Mouse (Mus musculus): ENCODE results near the gene Mmachc. TPM values are rescaled to one million over a fixed set of nuclear protein-coding genes. Genes with fewer than 3 reads are reported as not detected.
"Not testable (repeated sequence)": the region's sequence is repeated elsewhere in the genome, so short reads cannot be mapped to it uniquely, and the experiment has no call there.

The Mmachc gene
- polyA plus RNA-seq, 1 experiment from 2014 or later, result 33.9 TPM

- Histone ChIP-seq H3K4me1 (replicated peaks; ENCODE audit: control insufficient read depth, insufficient read depth, low read length) (peaks cover 6% of the 10 kb centered on the region), H3K4me3 (ENCODE audit: low read depth, low read length) (no peak overlapping the region), H3K4me2 (ENCODE audit: low read depth, low read length, severe bottlenecking) (no peak overlapping the region; the same call in 1 of the 2 replicates), H3K9me3 (ENCODE audit: control insufficient read depth, low read length) (no peaks in the 10 kb centered on the region), H3K27me3 (ENCODE audit: control insufficient read depth, insufficient read depth, low read length) (no peaks in the 10 kb centered on the region), H3K9ac (ENCODE audit: low read length) (peak overlapping the region; percentile 83), H3K36me3 (ENCODE audit: control insufficient read depth, insufficient read depth, low read length) (no peaks in the 10 kb centered on the region; the same call in 1 of the 2 replicates), H3K27ac (ENCODE audit: low read depth, low read length) (peak overlapping the region; percentile 92; the same call in 1 of the 2 replicates)
- DNase-seq (ENCODE audit: low spot score) (no peak), ATAC-seq (replicated peaks; ENCODE audit: low FRiP score) (no peak)
- 64% methylated on average over 2 of the region's 2 CpGs for WGBS
Measured at GRCm38 (mm10) chr4:116684665-116685064, 23.5 kb downstream of the Mmachc start.

GRCm38 (mm10) chr4:116683957-116684356 is 24.2 kb downstream of the Mmachc start:
- Histone ChIP-seq H3K27me3 (ENCODE audit: control insufficient read depth, insufficient read depth, low read length) (no peaks in the 10 kb centered on the region), H3K9ac (ENCODE audit: low read length) (no peak overlapping the region), H3K4me2 (ENCODE audit: low read depth, low read length, severe bottlenecking) (no peak overlapping the region), H3K4me1 (replicated peaks; ENCODE audit: control insufficient read depth, insufficient read depth, low read length) (peaks cover 6% of the 10 kb centered on the region), H3K4me3 (ENCODE audit: low read depth, low read length) (no peak overlapping the region), H3K27ac (ENCODE audit: low read depth, low read length) (no peak overlapping the region), H3K9me3 (ENCODE audit: control insufficient read depth, low read length) (no peaks in the 10 kb centered on the region), H3K36me3 (ENCODE audit: control insufficient read depth, insufficient read depth, low read length) (no peaks in the 10 kb centered on the region; the same call in 1 of the 2 replicates)
- DNase-seq (ENCODE audit: low spot score), result no peak
- 88% methylated on average over 4 of the region's 4 CpGs for WGBS
- no peak for ATAC-seq (replicated peaks; ENCODE audit: low FRiP score)

- not testable (repeated sequence) for DNase-seq (ENCODE audit: low spot score); H3K4me1 ChIP-seq (replicated peaks; ENCODE audit: control insufficient read depth, insufficient read depth, low read length); H3K9ac ChIP-seq (ENCODE audit: low read length); H3K36me3 ChIP-seq (ENCODE audit: control insufficient read depth, insufficient read depth, low read length); H3K9me3 ChIP-seq (ENCODE audit: control insufficient read depth, low read length); H3K27me3 ChIP-seq (ENCODE audit: control insufficient read depth, insufficient read depth, low read length); H3K4me2 ChIP-seq (ENCODE audit: low read depth, low read length, severe bottlenecking); H3K4me3 ChIP-seq (ENCODE audit: low read depth, low read length); ATAC-seq (replicated peaks; ENCODE audit: low FRiP score); H3K27ac ChIP-seq (ENCODE audit: low read depth, low read length)
- WGBS, result 91% methylated on average over 4 of the region's 4 CpGs
Measured at GRCm38 (mm10) chr4:116680521-116680920, 27.7 kb downstream of the Mmachc start.

GRCm38 (mm10) chr4:116679141-116679540 is 29.1 kb downstream of the Mmachc start:
- Histone ChIP-seq H3K4me3 (ENCODE audit: low read depth, low read length) (no peak overlapping the region), H3K4me2 (ENCODE audit: low read depth, low read length, severe bottlenecking) (no peak overlapping the region), H3K36me3 (ENCODE audit: control insufficient read depth, insufficient read depth, low read length) (no peaks in the 10 kb centered on the region), H3K9me3 (ENCODE audit: control insufficient read depth, low read length) (no peaks in the 10 kb centered on the region), H3K9ac (ENCODE audit: low read length) (no peak overlapping the region), H3K4me1 (replicated peaks; ENCODE audit: control insufficient read depth, insufficient read depth, low read length) (no peaks in the 10 kb centered on the region), H3K27me3 (ENCODE audit: control insufficient read depth, insufficient read depth, low read length) (no peaks in the 10 kb centered on the region), H3K27ac (ENCODE audit: low read depth, low read length) (no peak overlapping the region)
- 74% methylated on average over 5 of the region's 5 CpGs for WGBS
- no peak for DNase-seq (ENCODE audit: low spot score)
- no peak for ATAC-seq (replicated peaks; ENCODE audit: low FRiP score)

GRCm38 (mm10) chr4:116677808-116678207 is 30.4 kb downstream of the Mmachc start:
- H3K27me3 ChIP-seq (ENCODE audit: control insufficient read depth, insufficient read depth, low read length), result no peaks in the 10 kb centered on the region
- no peaks in the 10 kb centered on the region for H3K4me1 ChIP-seq (replicated peaks; ENCODE audit: control insufficient read depth, insufficient read depth, low read length)
- 84% methylated on average over 1 of the region's 1 CpGs for WGBS
- no peaks in the 10 kb centered on the region for H3K9me3 ChIP-seq (ENCODE audit: control insufficient read depth, low read length)
- H3K36me3 ChIP-seq (ENCODE audit: control insufficient read depth, insufficient read depth, low read length), result no peaks in the 10 kb centered on the region
- H3K4me2 ChIP-seq (ENCODE audit: low read depth, low read length, severe bottlenecking), result no peak overlapping the region
- no peak for DNase-seq (ENCODE audit: low spot score)
- H3K9ac ChIP-seq (ENCODE audit: low read length), result no peak overlapping the region
- H3K27ac ChIP-seq (ENCODE audit: low read depth, low read length), result no peak overlapping the region
- H3K4me3 ChIP-seq (ENCODE audit: low read depth, low read length), result no peak overlapping the region
- no peak for ATAC-seq (replicated peaks; ENCODE audit: low FRiP score)

GRCm38 (mm10) chr4:116676027-116676426 is 32.2 kb downstream of the Mmachc start:
- Histone ChIP-seq H3K4me2 (ENCODE audit: low read depth, low read length, severe bottlenecking) (no peak overlapping the region), H3K27me3 (ENCODE audit: control insufficient read depth, insufficient read depth, low read length) (no peaks in the 10 kb centered on the region), H3K9ac (ENCODE audit: low read length) (no peak overlapping the region), H3K27ac (ENCODE audit: low read depth, low read length) (no peak overlapping the region), H3K4me1 (replicated peaks; ENCODE audit: control insufficient read depth, insufficient read depth, low read length) (no peaks in the 10 kb centered on the region), H3K9me3 (ENCODE audit: control insufficient read depth, low read length) (no peaks in the 10 kb centered on the region), H3K4me3 (ENCODE audit: low read depth, low read length) (no peak overlapping the region), H3K36me3 (ENCODE audit: control insufficient read depth, insufficient read depth, low read length) (no peaks in the 10 kb centered on the region)
- WGBS, result 89% methylated on average over 3 of the region's 3 CpGs
- DNase-seq (ENCODE audit: low spot score) (no peak), ATAC-seq (replicated peaks; ENCODE audit: low FRiP score) (no peak)

GRCm38 (mm10) chr4:116674761-116675160 is 33.4 kb downstream of the Mmachc start:
- not testable (repeated sequence) for H3K36me3 ChIP-seq (ENCODE audit: control insufficient read depth, insufficient read depth, low read length); ATAC-seq (replicated peaks; ENCODE audit: low FRiP score); H3K4me1 ChIP-seq (replicated peaks; ENCODE audit: control insufficient read depth, insufficient read depth, low read length); H3K9ac ChIP-seq (ENCODE audit: low read length); H3K4me2 ChIP-seq (ENCODE audit: low read depth, low read length, severe bottlenecking); DNase-seq (ENCODE audit: low spot score); H3K27me3 ChIP-seq (ENCODE audit: control insufficient read depth, insufficient read depth, low read length); H3K27ac ChIP-seq (ENCODE audit: low read depth, low read length); H3K4me3 ChIP-seq (ENCODE audit: low read depth, low read length); H3K9me3 ChIP-seq (ENCODE audit: control insufficient read depth, low read length)
- WGBS, result 93% methylated on average over 6 of the region's 6 CpGs

GRCm38 (mm10) chr4:116672785-116673184 is 35.4 kb downstream of the Mmachc start:
- 70% methylated on average over 2 of the region's 2 CpGs for WGBS
- Histone ChIP-seq H3K4me3 (ENCODE audit: low read depth, low read length) (no peak overlapping the region), H3K9me3 (ENCODE audit: control insufficient read depth, low read length) (no peaks in the 10 kb centered on the region), H3K9ac (ENCODE audit: low read length) (no peak overlapping the region), H3K27me3 (ENCODE audit: control insufficient read depth, insufficient read depth, low read length) (no peaks in the 10 kb centered on the region), H3K36me3 (ENCODE audit: control insufficient read depth, insufficient read depth, low read length) (no peaks in the 10 kb centered on the region), H3K4me2 (ENCODE audit: low read depth, low read length, severe bottlenecking) (no peak overlapping the region), H3K4me1 (replicated peaks; ENCODE audit: control insufficient read depth, insufficient read depth, low read length) (no peaks in the 10 kb centered on the region), H3K27ac (ENCODE audit: low read depth, low read length) (no peak overlapping the region)
- DNase-seq (ENCODE audit: low spot score), result no peak
- no peak for ATAC-seq (replicated peaks; ENCODE audit: low FRiP score)

- H3K9me3 ChIP-seq (ENCODE audit: control insufficient read depth, low read length), result no peaks in the 10 kb centered on the region
- H3K27me3 ChIP-seq (ENCODE audit: control insufficient read depth, insufficient read depth, low read length), result no peaks in the 10 kb centered on the region
- DNase-seq (ENCODE audit: low spot score) (no peak), ATAC-seq (replicated peaks; ENCODE audit: low FRiP score) (no peak)
- WGBS, result 70% methylated on average over 2 of the region's 2 CpGs
- H3K36me3 ChIP-seq (ENCODE audit: control insufficient read depth, insufficient read depth, low read length), result no peaks in the 10 kb centered on the region
- no peaks in the 10 kb centered on the region for H3K4me1 ChIP-seq (replicated peaks; ENCODE audit: control insufficient read depth, insufficient read depth, low read length)
- H3K4me3 ChIP-seq (ENCODE audit: low read depth, low read length), result no peak overlapping the region
- H3K9ac ChIP-seq (ENCODE audit: low read length), result no peak overlapping the region
- H3K27ac ChIP-seq (ENCODE audit: low read depth, low read length), result no peak overlapping the region
- H3K4me2 ChIP-seq (ENCODE audit: low read depth, low read length, severe bottlenecking), result no peak overlapping the region
Measured at GRCm38 (mm10) chr4:116669291-116669690, 38.9 kb downstream of the Mmachc start.
